Mouse (Mus musculus) cerebellum, adult 2 months (tissue): ENCODE measurements at regions not wholly inside any gene's neighbourhood (a gene's known extent, or its start where the extent isn't known, plus 50 kb on each side); places are given as distances from the start of the nearest gene placed in this dataset.

Experiments used
- CTCF ChIP-seq: fragments of 200-500 bp; IDR thresholded peaks from 2 replicates; pipeline ENCODE4 v1.5.1; 2011; ENCODE audit warnings: low read depth, mild to moderate bottlenecking, control low read depth, low read length, moderate library complexity, borderline replicate concordance; ENCODE audit not compliant: insufficient read depth
- POLR2A ChIP-seq: fragments of 200-500 bp; IDR thresholded peaks from 2 replicates; pipeline ENCODE4 v1.6.1; 2011; ENCODE audit warnings: low read length, control low read depth, borderline replicate concordance; ENCODE audit not compliant: insufficient read depth

- TF ChIP-seq CTCF (no peak), POLR2A (no peak)
Measured at GRCm38 (mm10) chr7:95550099-95550498, 620.9 kb upstream of the Tenm4 start.
